Mouse (Mus musculus): ENCODE results near the gene Slc22a30. TPM values are rescaled to one million over a fixed set of nuclear protein-coding genes. Genes with fewer than 3 reads are reported as not detected.
"Not testable (repeated sequence)": the region's sequence is repeated elsewhere in the genome, so short reads cannot be mapped to it uniquely, and the experiment has no call there.

The Slc22a30 gene
- total RNA-seq (2012; rRNA removed) (not detected in 2 replicates), total RNA-seq (2014; rRNA removed) (not detected in 2 replicates), polyA plus RNA-seq (2012; ENCODE audit: insufficient read length, low read depth) (not detected in 2 replicates)

DNA sequence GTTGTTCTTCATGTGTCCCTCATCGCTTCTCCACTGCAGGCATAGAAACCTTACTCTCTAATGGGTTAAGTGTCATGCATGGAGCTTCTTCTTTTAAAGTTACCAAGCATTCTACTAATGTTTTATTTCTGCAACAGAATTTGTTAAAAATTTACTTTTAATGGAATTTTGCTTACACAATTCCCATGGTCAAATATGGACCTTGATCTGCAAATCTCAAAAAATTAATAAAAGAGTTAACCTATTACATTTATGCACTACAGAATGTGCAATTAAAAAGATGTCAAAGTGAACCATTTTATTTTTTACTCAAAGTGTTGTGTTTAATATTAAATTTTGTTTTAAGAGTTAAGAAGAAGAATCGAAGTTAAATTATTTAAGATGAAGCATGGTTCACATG lies at the start of gene Slc22a30:
Slc22a30 (minus strand) TSS at position 101 of the 400 bp plus-strand sequence.
- dilution Hi-C loops (cut with MboI; ENCODE audit: extremely low pct_ligation_motif_present, extremely low pct_unique_long_range_greater_than_20kb, low sequenced_read_pairs): not testable (repeated sequence)

DNA sequence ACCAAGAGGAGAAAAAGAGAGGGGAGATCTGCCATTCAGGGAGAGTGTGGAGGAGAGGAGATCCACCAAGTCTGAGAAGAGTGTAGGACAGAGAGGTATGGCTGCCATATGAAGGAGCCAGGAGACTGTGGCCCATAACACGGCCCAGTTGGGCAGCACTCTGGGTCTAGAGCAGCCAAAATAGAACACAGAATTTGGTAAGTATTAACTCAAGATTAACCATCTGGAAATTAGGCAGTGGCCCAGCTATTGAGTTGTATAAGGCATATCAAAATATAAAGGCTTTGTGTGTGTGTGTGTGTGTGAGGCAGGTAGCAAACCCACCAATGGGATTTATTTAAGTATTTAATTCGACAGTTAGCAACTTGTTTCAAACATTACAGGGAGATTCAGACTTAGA lies 43.4 kb upstream of the Slc22a30 start:
- Histone ChIP-seq H3K27ac (ENCODE audit: insufficient read depth, low read depth) (no peak overlapping the region), H3K4me2 (ENCODE audit: insufficient read depth, low read depth, poor library complexity, severe bottlenecking) (no peak overlapping the region), H3K27me3 (replicated peaks) (no peaks in the 10 kb centered on the region), H3K9ac (ENCODE audit: insufficient read depth, low read depth) (no peak overlapping the region), H3K9me3 (replicated peaks; ENCODE audit: low read length) (no peaks in the 10 kb centered on the region), H3K36me3 (replicated peaks in 1 of 2; ENCODE audit: control insufficient read depth in 1 of 2, insufficient read depth in 1 of 2, low read length in 1 of 2) (no peaks in the 10 kb centered on the region), H3K4me1 (ENCODE audit: control insufficient read depth in 1 of 2, insufficient read depth in 2 of 2) (no peaks in the 10 kb centered on the region), H3K79me2 (replicated peaks; ENCODE audit: control insufficient read depth, extremely low read depth, insufficient read depth, poor library complexity, severe bottlenecking) (no peaks in the 10 kb centered on the region), H3K4me3 (replicated peaks in 1 of 3; ENCODE audit: low read depth in 2 of 3, low read length in 2 of 3, poor library complexity in 1 of 3) (no peak overlapping the region)
- dilution Hi-C loops (cut with MboI; ENCODE audit: extremely low pct_ligation_motif_present, extremely low pct_unique_long_range_greater_than_20kb, low sequenced_read_pairs): no loop called here
- DNase-seq (ENCODE audit: extremely low read depth): no peak
- no peak for TF ChIP-seq SIN3A (IDR thresholded peaks at IDR 0.05; ENCODE audit: low read length)
- in situ Hi-C loops (cut with MboI; ENCODE audit: low pct_ligation_motif_present, low pct_unique_long_range_greater_than_20kb, low sequenced_read_pairs): no loop called here

More for the DNA sequence above, at the start of gene Slc22a30:
- H3K9ac ChIP-seq (ENCODE audit: insufficient read depth, low read depth); DNase-seq (ENCODE audit: extremely low read depth); H3K4me1 ChIP-seq (ENCODE audit: control insufficient read depth in 1 of 2, insufficient read depth in 2 of 2); H3K4me2 ChIP-seq (ENCODE audit: insufficient read depth, low read depth, poor library complexity, severe bottlenecking); in situ Hi-C loops (cut with MboI; ENCODE audit: low pct_ligation_motif_present, low pct_unique_long_range_greater_than_20kb, low sequenced_read_pairs); H3K9me3 ChIP-seq (replicated peaks; ENCODE audit: low read length); H3K79me2 ChIP-seq (replicated peaks; ENCODE audit: control insufficient read depth, extremely low read depth, insufficient read depth, poor library complexity, severe bottlenecking); H3K27ac ChIP-seq (ENCODE audit: insufficient read depth, low read depth); H3K4me3 ChIP-seq (replicated peaks in 1 of 3; ENCODE audit: low read depth in 2 of 3, low read length in 2 of 3, poor library complexity in 1 of 3); H3K36me3 ChIP-seq (replicated peaks in 1 of 2; ENCODE audit: control insufficient read depth in 1 of 2, insufficient read depth in 1 of 2, low read length in 1 of 2); H3K27me3 ChIP-seq (replicated peaks): not testable (repeated sequence)

DNA sequence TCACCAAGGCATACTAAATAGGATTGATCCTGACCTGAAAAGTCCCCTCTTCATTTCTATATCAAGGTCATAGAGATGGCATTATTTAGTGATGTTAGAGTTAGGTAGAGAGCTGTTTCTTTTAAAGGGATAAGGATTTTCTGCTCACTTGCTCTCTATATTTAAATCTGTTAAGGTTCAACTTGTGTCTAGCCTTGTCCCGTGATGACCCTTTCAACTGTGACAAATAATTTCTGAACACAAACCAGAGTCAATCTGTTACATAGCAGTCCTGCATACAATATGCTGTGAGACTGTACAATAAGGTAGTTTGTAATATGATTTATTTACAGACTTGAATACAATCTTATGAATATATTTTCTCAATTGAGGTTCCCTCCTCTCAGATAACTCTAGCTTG lies 42.6 kb upstream of the Slc22a30 start:
- no peak for DNase-seq (ENCODE audit: extremely low read depth)
- TF ChIP-seq TBP (conservative IDR thresholded peaks at IDR 0.05; ENCODE audit: low read depth, low read length) (no peak), MEF2A (IDR thresholded peaks at IDR 0.05; ENCODE audit: borderline replicate concordance, low read depth, low read length) (no peak), JUND (conservative IDR thresholded peaks at IDR 0.05; ENCODE audit: low read depth, low read length) (no peak), CHD1 (IDR thresholded peaks at IDR 0.05; ENCODE audit: low read depth, low read length) (no peak), NRF1 (IDR thresholded peaks at IDR 0.05; ENCODE audit: low read depth, low read length) (no peak), IRF4 (IDR thresholded peaks at IDR 0.05; ENCODE audit: low read depth, low read length) (no peak), SIN3A (IDR thresholded peaks at IDR 0.05; ENCODE audit: low read length) (no peak), ZKSCAN1 (IDR thresholded peaks at IDR 0.05; ENCODE audit: borderline replicate concordance, low read depth, low read length) (no peak), JUN (IDR thresholded peaks at IDR 0.05; ENCODE audit: insufficient read depth, low read depth, low read length) (no peak), NELFE (IDR thresholded peaks at IDR 0.05; ENCODE audit: low read depth, low read length) (no peak)
- H3K27ac ChIP-seq (ENCODE audit: insufficient read depth, low read depth): no peak overlapping the region
- H3K4me2 ChIP-seq (ENCODE audit: insufficient read depth, low read depth, poor library complexity, severe bottlenecking): no peak overlapping the region
- H3K36me3 ChIP-seq (replicated peaks in 1 of 2; ENCODE audit: control insufficient read depth in 1 of 2, insufficient read depth in 1 of 2, low read length in 1 of 2): no peaks in the 10 kb centered on the region
- H3K4me1 ChIP-seq (ENCODE audit: control insufficient read depth in 1 of 2, insufficient read depth in 2 of 2): no peaks in the 10 kb centered on the region
- H3K9ac ChIP-seq (ENCODE audit: insufficient read depth, low read depth): no peak overlapping the region
- H3K9me3 ChIP-seq (replicated peaks; ENCODE audit: low read length): no peaks in the 10 kb centered on the region
- dilution Hi-C loops (cut with MboI; ENCODE audit: extremely low pct_ligation_motif_present, extremely low pct_unique_long_range_greater_than_20kb, low sequenced_read_pairs): no loop called here
- no peaks in the 10 kb centered on the region for H3K27me3 ChIP-seq (replicated peaks)
- H3K79me2 ChIP-seq (replicated peaks; ENCODE audit: control insufficient read depth, extremely low read depth, insufficient read depth, poor library complexity, severe bottlenecking): no peaks in the 10 kb centered on the region
- H3K4me3 ChIP-seq (replicated peaks in 1 of 3; ENCODE audit: low read depth in 2 of 3, low read length in 2 of 3, poor library complexity in 1 of 3): no peak overlapping the region
- in situ Hi-C loops (cut with MboI; ENCODE audit: low pct_ligation_motif_present, low pct_unique_long_range_greater_than_20kb, low sequenced_read_pairs): no loop called here
